Mouse (Mus musculus) thymus, adult 2 months (tissue): Measurements from ENCODE around the gene Eng. TPM values are rescaled to one million over a fixed set of nuclear protein-coding genes. Genes with fewer than 3 reads are reported as not detected.

Experiments
- DNase-seq: peaks from one replicate; pipeline ENCODE4 v3.0.0; 2021
- H3K27ac ChIP-seq: fragments of 200-500 bp; 2 replicates; pipeline ENCODE4 v1.5.1; 2012; ENCODE audit warnings: low read length, control low read depth; ENCODE audit not compliant: control insufficient read depth, insufficient read depth
- H3K27me3 ChIP-seq: fragments of 200-500 bp; 2 replicates; pipeline ENCODE4 v1.6.1; 2012; ENCODE audit warnings: mild to moderate bottlenecking, low read length, moderate library complexity, mixed read lengths; ENCODE audit not compliant: control insufficient read depth, insufficient read depth
- H3K36me3 ChIP-seq: fragments of 200-500 bp; 2 replicates; pipeline ENCODE4 v1.6.1; 2012; ENCODE audit warnings: mild to moderate bottlenecking, low read length, moderate library complexity; ENCODE audit not compliant: control insufficient read depth, insufficient read depth
- H3K4me1 ChIP-seq: fragments of 200-500 bp; replicated peaks from 2 replicates; pipeline ENCODE4 v1.6.1; 2012; ENCODE audit warnings: low read length; ENCODE audit not compliant: control insufficient read depth, insufficient read depth
- H3K4me3 ChIP-seq: fragments of 200-500 bp; 2 replicates; pipeline ENCODE4 v1.5.1; 2012; ENCODE audit warnings: mild to moderate bottlenecking, low read length, control low read depth, moderate library complexity; ENCODE audit not compliant: control insufficient read depth, insufficient read depth
- CTCF ChIP-seq: fragments of 200-500 bp; IDR thresholded peaks from 2 replicates; pipeline ENCODE4 v1.5.1; 2012; ENCODE audit warnings: mild to moderate bottlenecking, control low read depth, low read length, moderate library complexity, borderline replicate concordance; ENCODE audit not compliant: control insufficient read depth, poor library complexity, insufficient read depth; ENCODE audit errors: extremely low read depth
- POLR2A ChIP-seq: fragments of 200-500 bp; IDR thresholded peaks from 2 replicates; pipeline ENCODE4 v1.6.1; 2012; ENCODE audit warnings: mild to moderate bottlenecking, low read length, control low read depth, moderate library complexity; ENCODE audit not compliant: control insufficient read depth, poor library complexity, insufficient read depth; ENCODE audit errors: extremely low read depth
- WGBS: fragments of 180-500 bp; shearing (Covaris S2); methylation state at CpG from one replicate; pipeline ENCODE4 v1.1.7; 2018; 5-methylcytosine and 5-hydroxymethylcytosine counted together
- polyA plus RNA-seq: library from polyadenylated mRNA; depleted of rRNA; stranded (reverse); fragments of >200 nt; gene quantifications from 2 replicates; pipeline ENCODE4 v1.2.3, GENCODE M21; 2012

Gene Eng
- polyA plus RNA-seq, 1 experiment: 66.1 TPM

DNA sequence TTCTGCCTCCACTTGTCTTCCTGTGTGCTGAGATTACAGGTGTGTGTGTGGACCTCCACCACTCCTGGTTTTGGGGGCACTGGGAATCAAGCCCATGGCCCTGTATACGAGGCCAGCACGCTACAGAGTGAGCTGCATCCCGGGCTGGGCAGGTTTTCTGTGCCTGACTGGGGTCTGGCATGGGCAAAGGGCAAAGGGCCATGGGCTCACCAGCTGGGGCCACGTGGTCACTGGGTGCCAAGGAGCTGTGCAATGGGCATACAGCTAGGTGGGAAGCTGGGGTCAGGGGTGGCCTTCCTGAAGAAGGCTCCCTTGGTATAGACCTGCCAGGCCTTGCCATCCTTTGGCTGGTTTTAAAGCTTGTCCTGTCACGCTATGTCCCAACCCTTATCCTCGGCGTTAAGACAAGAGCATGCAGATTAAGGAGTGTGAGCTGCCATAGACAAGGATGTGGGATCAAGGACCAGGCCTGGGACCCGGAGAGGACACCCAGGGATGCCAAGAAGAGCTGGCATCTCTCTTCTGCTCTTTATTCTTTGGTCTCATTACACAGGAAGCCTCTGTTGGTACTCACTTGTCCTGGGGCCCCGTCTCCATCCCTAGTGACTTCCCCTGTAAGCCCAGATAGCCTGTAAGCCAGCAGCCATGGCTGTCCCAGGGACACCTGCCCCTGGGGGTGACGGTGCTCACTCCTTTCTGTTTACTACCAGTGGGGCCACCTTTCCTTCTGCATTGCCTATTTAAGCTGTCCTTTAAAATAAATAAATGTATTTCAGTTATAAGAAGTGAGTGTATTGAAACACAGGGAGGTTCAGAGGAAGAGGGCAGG is 11.9 kb upstream of the Eng start:
- Histone ChIP-seq H3K27ac (no peak overlapping the region), H3K36me3 (no peaks in the 10 kb centered on the region), H3K4me3 (no peak overlapping the region), H3K4me1 (peaks cover 13% of the 10 kb centered on the region), H3K27me3 (no peaks in the 10 kb centered on the region)
- DNase-seq: no peak
- WGBS: 85% methylated on average over 10 of the region's 10 CpGs
- TF ChIP-seq CTCF (no peak), POLR2A (no peak)

DNA sequence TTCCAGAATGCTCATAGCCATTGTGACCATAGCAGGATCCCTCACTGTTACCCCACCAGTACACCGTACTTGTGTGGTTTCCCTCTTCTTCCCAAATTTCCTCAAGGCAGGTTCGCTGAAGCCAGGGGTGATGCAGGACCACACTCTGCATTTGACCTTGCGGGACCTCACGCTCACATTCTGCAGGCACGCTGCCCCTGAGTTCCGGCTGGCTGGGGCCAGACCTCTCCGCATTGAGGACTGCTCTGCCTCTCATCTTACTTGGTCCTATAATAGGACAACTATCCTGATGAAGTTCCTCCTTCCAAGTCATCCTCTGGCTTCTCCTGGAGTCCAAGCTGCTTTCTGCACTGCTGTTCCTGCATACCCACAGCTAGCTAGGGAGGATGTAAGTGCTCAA is 9.8 kb upstream of the Eng start:
- no peaks in the 10 kb centered on the region for H3K27me3 ChIP-seq
- TF ChIP-seq CTCF: no peak
- TF ChIP-seq POLR2A: no peak
- no peak overlapping the region for H3K4me3 ChIP-seq
- no peak overlapping the region for H3K27ac ChIP-seq
- no peak for DNase-seq
- WGBS: 95% methylated on average over 7 of the region's 7 CpGs
- H3K4me1 ChIP-seq: peaks cover 17% of the 10 kb centered on the region
- no peaks in the 10 kb centered on the region for H3K36me3 ChIP-seq

DNA sequence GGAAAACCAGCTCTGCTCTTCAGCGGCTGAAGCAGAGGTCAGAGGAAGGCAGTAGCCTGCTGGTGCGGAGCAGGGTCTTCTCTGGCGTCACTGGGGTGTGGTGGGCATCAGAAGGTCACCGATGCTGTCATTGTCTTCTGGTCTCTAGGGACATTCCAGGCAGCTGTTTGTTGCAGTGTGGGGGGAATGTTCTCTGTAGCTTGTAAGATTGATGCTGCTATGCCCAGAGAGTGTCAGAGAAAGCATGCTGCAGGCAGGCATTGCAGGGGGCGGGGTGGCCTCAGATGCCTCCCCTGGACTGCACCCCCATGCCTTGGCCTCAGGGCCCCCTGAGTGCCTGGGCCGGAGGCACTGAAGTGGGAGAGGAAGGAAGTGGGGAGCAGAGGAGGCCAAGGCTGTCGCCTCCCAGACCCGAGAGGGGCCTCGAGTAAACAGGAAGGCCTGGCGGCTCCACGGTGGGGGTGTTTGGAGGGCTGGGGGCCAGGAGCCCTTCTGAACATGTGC is 8.6 kb upstream of the Eng start:
- peaks cover 17% of the 10 kb centered on the region for H3K4me1 ChIP-seq
- H3K4me3 ChIP-seq: no peak overlapping the region
- peak; percentile 76 for DNase-seq
- WGBS: 22% methylated on average over 11 of the region's 11 CpGs
- H3K27me3 ChIP-seq: no peaks in the 10 kb centered on the region
- TF ChIP-seq POLR2A (no peak), CTCF (no peak)
- H3K27ac ChIP-seq: peak overlapping the region; percentile 59
- no peaks in the 10 kb centered on the region for H3K36me3 ChIP-seq

DNA sequence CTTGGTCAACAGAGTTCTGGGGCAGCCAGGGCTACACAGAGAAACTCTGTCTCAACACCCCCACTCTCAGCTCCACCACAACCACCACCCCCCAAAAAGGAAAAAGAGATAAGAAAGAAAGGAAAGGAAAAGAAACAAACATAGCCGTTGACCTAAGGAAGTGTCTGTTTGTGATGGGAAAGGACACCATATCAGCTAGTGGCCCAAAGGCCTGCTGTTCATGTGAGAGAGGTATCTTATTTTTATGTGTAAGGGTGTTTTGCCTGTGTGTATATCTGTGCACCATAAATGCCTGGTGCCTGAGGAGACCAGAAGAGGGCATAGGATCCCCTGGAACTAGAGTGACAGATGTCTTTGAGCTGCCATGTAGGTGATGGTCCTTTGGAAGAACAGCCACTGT is 6.8 kb upstream of the Eng start:
- WGBS: 50% methylated on average over 1 of the region's 1 CpGs
- peaks cover 17% of the 10 kb centered on the region for H3K4me1 ChIP-seq
- H3K27me3 ChIP-seq: no peaks in the 10 kb centered on the region
- H3K36me3 ChIP-seq: no peaks in the 10 kb centered on the region
- TF ChIP-seq POLR2A (no peak), CTCF (no peak)
- H3K4me3 ChIP-seq: no peak overlapping the region
- no peak overlapping the region for H3K27ac ChIP-seq
- no peak for DNase-seq

DNA sequence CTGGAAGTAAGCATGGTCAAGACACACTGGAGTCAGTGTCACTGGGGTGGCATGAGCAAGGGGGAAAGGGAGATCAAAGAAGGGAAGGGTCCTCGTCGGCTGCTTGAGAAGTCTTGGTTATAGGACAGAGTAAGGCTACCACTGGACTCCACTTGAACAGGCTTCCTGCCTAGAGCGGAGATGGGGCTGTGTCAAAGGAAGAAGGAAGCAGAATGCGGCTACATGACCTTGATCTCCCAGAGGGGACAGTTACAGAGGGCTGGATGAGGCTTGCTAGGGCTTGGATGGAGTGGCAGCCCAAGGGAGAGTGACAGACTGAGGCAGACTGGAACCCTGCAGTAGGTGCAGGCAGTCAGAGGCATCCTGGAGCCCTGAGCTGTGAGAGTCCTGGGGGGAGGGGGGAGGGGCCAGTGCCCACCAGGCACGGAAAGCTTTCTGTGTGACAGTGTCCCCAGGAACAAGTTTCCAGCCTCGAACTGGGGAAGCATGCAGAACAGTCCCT is 5.8 kb upstream of the Eng start:
- H3K4me3 ChIP-seq: no peak overlapping the region
- no peak for DNase-seq
- H3K27ac ChIP-seq: no peak overlapping the region
- no peaks in the 10 kb centered on the region for H3K27me3 ChIP-seq
- no peaks in the 10 kb centered on the region for H3K36me3 ChIP-seq
- 67% methylated on average over 6 of the region's 6 CpGs for WGBS
- H3K4me1 ChIP-seq: peaks cover 17% of the 10 kb centered on the region
- no peak for TF ChIP-seq CTCF
- TF ChIP-seq POLR2A: no peak

DNA sequence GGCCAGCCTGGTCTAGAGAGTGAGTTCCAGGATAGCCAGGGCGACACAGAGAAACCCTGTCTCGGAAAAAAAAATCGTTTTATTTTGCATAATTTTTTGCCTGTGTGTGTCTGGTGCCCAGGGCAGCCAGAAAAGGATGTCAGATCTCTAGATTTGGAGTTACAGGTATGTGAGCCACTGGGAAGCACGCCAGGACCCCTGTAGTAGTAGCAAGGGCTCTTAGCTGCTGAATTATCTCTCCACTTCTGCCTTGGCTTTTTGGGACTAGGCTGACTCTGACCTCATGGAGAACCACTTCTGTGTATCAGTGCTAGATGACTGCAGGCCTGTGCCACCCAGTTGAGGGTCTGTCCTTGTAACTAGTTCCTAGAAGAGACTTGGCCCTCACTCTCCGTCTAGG is 4.6 kb upstream of the Eng start:
- H3K27me3 ChIP-seq: no peaks in the 10 kb centered on the region
- peaks cover 27% of the 10 kb centered on the region for H3K4me1 ChIP-seq
- no peak overlapping the region for H3K27ac ChIP-seq
- no peaks in the 10 kb centered on the region for H3K36me3 ChIP-seq
- H3K4me3 ChIP-seq: no peak overlapping the region
- TF ChIP-seq CTCF: no peak
- no peak for TF ChIP-seq POLR2A
- 79% methylated on average over 5 of the region's 5 CpGs for WGBS
- DNase-seq: no peak
